Mouse (Mus musculus): ENCODE results near the gene Trip4. TPM values are rescaled to one million over a fixed set of nuclear protein-coding genes. Genes with fewer than 3 reads are reported as not detected.
"Not testable (repeated sequence)": the region's sequence is repeated elsewhere in the genome, so short reads cannot be mapped to it uniquely, and the experiment has no call there.

Trip4 gene
- polyA plus RNA-seq, 1 experiment from 2014 or later, result 41.6 TPM

DNA sequence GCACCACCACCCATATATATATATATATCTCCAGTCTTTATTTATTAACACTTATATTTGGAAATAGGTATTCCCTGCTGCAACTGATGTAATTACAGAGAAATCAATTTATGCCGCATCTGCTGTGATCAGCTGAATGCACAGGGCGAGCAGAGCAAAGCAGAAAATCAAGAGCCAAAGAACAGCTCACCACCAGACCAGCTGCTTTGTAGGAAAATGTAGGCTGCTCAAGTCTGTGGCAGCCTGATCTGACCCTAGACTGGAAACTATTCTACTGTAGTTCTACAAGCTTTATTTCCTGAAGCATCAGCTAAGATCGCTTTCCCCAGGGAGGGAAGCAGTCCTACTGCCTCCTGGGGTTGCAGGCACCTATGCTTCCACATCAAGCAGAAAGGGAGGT lies 115.1 kb downstream of the Trip4 start:
- Histone ChIP-seq H3K27ac (no peak overlapping the region), H3K27me3 (no peaks in the 10 kb centered on the region), H3K4me3 (replicated peaks) (no peak overlapping the region), H3K4me1 (replicated peaks) (peaks cover 36% of the 10 kb centered on the region), H3K36me3 (peaks cover 17% of the 10 kb centered on the region; the same call in 1 of the 2 replicates), H3K9ac (replicated peaks) (no peak overlapping the region), H3K9me3 (no peaks in the 10 kb centered on the region), H3K4me2 (no peak overlapping the region)
- 82% methylated on average over 3 of the region's 3 CpGs for WGBS
- ATAC-seq (ENCODE audit: insufficient number of reproducible peaks, insufficient read depth, low FRiP score, low TSS enrichment, low read depth), result no peak

DNA sequence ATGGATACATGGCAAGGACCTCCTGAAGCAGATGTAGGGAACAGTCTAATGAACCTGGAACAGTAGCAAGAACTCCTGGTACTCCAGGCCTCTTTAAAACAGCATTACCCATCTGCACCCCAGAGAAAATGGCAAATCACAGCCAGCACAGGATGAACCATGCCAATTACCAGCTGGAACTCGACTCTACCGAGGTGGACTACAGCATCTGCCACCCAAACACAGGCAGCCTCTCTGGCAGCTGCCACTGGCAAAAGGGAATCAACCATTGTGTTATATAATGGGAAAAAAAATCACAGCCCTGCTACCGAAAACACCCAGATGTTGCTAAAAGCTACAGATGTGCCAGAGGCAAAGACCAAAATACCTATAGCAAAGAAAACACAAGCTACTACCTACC lies 115.5 kb downstream of the Trip4 start:
- H3K4me1 ChIP-seq (replicated peaks), result peaks cover 36% of the 10 kb centered on the region

DNA sequence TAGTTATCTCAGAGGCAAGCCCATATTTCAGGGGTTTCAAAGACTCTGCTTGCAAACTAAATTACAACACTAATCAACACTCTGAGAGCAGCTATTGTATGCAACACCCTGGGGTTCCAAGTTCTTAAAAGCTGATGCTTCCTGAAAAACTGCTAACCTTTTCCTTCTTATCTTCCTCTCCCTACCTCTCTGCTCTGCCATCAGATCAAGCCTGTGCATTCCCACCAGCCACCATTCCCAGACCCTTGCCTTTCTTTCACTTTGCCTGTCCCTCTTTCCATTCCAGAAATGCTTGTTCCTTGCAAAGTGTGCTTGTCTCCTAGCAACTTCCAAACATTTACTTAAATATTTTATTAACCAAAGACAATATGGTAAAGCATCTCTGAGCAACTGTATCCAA lies 116.7 kb downstream of the Trip4 start:
- no peak overlapping the region for H3K9ac ChIP-seq (replicated peaks)
- peaks cover 45% of the 10 kb centered on the region for H3K4me1 ChIP-seq (replicated peaks)
- no peak for ATAC-seq (ENCODE audit: insufficient number of reproducible peaks, insufficient read depth, low FRiP score, low TSS enrichment, low read depth)
- H3K4me3 ChIP-seq (replicated peaks), result no peak overlapping the region
- no peak overlapping the region for H3K4me2 ChIP-seq
- H3K9me3 ChIP-seq, result no peaks in the 10 kb centered on the region
- H3K36me3 ChIP-seq, result peaks cover 17% of the 10 kb centered on the region; the same call in 1 of the 2 replicates
- no peak overlapping the region for H3K27ac ChIP-seq
- no peaks in the 10 kb centered on the region for H3K27me3 ChIP-seq

More for the DNA sequence above, 115.5 kb downstream of the Trip4 start:
- no peak overlapping the region for H3K9ac ChIP-seq (replicated peaks)
- H3K9me3 ChIP-seq, result no peaks in the 10 kb centered on the region
- H3K27me3 ChIP-seq, result no peaks in the 10 kb centered on the region
- peaks cover 17% of the 10 kb centered on the region; the same call in 1 of the 2 replicates for H3K36me3 ChIP-seq
- H3K27ac ChIP-seq, result no peak overlapping the region
- no peak overlapping the region for H3K4me3 ChIP-seq (replicated peaks)
- no peak overlapping the region for H3K4me2 ChIP-seq
- 65% methylated on average over 3 of the region's 3 CpGs for WGBS
- no peak for ATAC-seq (ENCODE audit: insufficient number of reproducible peaks, insufficient read depth, low FRiP score, low TSS enrichment, low read depth)

DNA sequence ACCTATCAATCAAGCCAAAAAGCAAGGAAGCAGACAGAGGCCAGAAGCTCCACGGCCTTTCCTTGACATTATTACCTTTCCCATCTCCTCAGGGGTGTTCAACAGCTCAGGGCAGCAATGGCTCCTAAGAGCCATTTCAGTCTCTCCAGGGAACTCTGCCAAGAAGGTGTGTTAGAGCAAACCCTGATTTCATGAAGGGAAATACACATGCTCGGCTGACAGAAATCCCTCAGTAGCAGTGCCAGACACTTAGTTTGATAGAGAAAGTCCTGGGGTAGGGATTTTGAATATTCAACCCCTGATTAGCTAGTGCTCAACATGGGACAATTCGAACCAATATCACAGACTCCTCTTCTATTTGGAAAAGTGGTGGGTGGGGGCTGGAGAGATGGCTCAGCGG lies 117.5 kb downstream of the Trip4 start:
- no peaks in the 10 kb centered on the region for H3K27me3 ChIP-seq
- H3K9me3 ChIP-seq, result no peaks in the 10 kb centered on the region
- H3K9ac ChIP-seq (replicated peaks), result no peak overlapping the region
- no peak overlapping the region for H3K4me2 ChIP-seq
- H3K36me3 ChIP-seq, result peaks cover 17% of the 10 kb centered on the region; the same call in 1 of the 2 replicates
- WGBS, result 74% methylated on average over 4 of the region's 4 CpGs
- no peak overlapping the region for H3K27ac ChIP-seq
- no peak overlapping the region for H3K4me3 ChIP-seq (replicated peaks)
- H3K4me1 ChIP-seq (replicated peaks), result peaks cover 45% of the 10 kb centered on the region
- no peak for ATAC-seq (ENCODE audit: insufficient number of reproducible peaks, insufficient read depth, low FRiP score, low TSS enrichment, low read depth)

DNA sequence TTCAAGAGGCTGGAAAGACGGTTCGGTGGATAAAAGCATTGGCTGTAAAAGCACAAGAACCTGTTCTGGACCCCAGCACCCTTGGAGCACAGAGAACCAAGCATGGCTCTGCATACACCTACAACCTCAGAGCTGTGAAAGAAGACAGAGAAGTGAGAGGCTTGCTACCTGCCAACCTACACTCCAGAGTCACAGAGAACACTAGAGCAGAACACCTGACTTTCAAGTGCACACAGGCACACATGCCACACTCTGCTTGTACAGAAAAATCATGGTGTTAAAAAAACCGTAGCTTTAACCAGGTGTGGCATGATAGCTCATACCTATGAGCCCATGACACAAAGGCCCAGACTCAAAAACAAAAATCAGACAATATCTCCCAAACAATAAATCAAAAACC lies 118.8 kb downstream of the Trip4 start:
- 91% methylated on average over 3 of the region's 3 CpGs for WGBS
- no peak overlapping the region for H3K4me2 ChIP-seq
- no peaks in the 10 kb centered on the region for H3K27me3 ChIP-seq
- H3K4me3 ChIP-seq (replicated peaks), result no peak overlapping the region
- H3K36me3 ChIP-seq, result peaks cover 12% of the 10 kb centered on the region; the same call in 1 of the 2 replicates
- no peak for ATAC-seq (ENCODE audit: insufficient number of reproducible peaks, insufficient read depth, low FRiP score, low TSS enrichment, low read depth)
- no peak overlapping the region for H3K27ac ChIP-seq
- H3K9me3 ChIP-seq, result no peaks in the 10 kb centered on the region
- H3K4me1 ChIP-seq (replicated peaks), result peaks cover 36% of the 10 kb centered on the region
- H3K9ac ChIP-seq (replicated peaks), result no peak overlapping the region

DNA sequence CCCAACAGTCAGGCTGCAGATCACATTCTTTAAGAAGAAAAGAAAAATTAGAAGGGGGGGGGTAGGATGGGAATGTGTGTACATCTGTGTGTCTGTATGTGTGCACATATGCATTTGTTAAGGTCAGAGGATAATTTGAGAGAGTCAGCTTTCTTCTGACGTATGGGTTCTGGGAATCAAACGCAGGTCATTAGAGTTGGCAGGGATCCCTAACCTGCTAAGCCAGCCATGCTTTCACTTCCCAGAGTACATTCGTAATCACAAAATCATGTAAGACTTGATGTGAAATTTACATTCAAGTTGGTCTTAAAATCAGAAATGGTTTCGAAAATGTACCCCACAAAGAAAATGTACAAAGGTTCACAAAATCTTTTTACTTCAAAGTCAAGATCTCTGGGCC lies 120.0 kb downstream of the Trip4 start:
- H3K27me3 ChIP-seq, result no peaks in the 10 kb centered on the region
- no peak overlapping the region for H3K4me2 ChIP-seq
- WGBS, result 85% methylated on average over 4 of the region's 4 CpGs
- no peak for ATAC-seq (ENCODE audit: insufficient number of reproducible peaks, insufficient read depth, low FRiP score, low TSS enrichment, low read depth)
- no peak overlapping the region for H3K9ac ChIP-seq (replicated peaks)
- H3K36me3 ChIP-seq, result peaks cover 2% of the 10 kb centered on the region; the same call in 1 of the 2 replicates
- H3K27ac ChIP-seq, result no peak overlapping the region
- no peak overlapping the region for H3K4me3 ChIP-seq (replicated peaks)
- peaks cover 24% of the 10 kb centered on the region for H3K4me1 ChIP-seq (replicated peaks)
- H3K9me3 ChIP-seq, result no peaks in the 10 kb centered on the region

DNA sequence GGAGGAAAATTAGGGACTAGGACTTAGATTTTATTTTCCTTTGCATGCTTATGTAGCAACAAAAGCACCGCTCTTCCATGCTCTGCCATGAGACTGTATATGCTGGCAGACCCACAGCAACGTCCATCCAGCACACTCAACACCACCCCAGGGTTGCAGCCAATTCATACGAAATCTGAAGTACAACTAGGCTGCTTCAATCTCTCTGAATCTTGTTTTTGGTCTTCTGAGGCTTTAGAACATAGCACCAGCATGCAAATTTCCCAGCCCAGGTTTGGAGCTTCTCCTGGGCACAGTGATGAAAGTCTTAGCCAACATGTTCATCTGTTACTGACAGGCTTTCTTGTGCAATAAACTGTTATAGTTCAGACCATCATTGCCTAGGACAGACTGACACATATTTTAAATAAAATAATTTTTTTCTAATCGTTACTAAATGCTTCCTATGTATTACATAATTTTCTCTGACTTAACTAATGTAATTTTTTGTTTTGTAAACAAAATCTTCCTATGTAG lies 120.7 kb downstream of the Trip4 start:
- Histone ChIP-seq H3K4me3 (replicated peaks) (no peak overlapping the region), H3K27ac (no peak overlapping the region), H3K9ac (replicated peaks) (no peak overlapping the region), H3K9me3 (no peaks in the 10 kb centered on the region), H3K36me3 (no peaks in the 10 kb centered on the region), H3K4me1 (replicated peaks) (peaks cover 19% of the 10 kb centered on the region; the same call in 1 of the 2 replicates), H3K27me3 (no peaks in the 10 kb centered on the region), H3K4me2 (no peak overlapping the region)
- no peak for ATAC-seq (ENCODE audit: insufficient number of reproducible peaks, insufficient read depth, low FRiP score, low TSS enrichment, low read depth)
- WGBS, result 84% methylated on average over 4 of the region's 4 CpGs

DNA sequence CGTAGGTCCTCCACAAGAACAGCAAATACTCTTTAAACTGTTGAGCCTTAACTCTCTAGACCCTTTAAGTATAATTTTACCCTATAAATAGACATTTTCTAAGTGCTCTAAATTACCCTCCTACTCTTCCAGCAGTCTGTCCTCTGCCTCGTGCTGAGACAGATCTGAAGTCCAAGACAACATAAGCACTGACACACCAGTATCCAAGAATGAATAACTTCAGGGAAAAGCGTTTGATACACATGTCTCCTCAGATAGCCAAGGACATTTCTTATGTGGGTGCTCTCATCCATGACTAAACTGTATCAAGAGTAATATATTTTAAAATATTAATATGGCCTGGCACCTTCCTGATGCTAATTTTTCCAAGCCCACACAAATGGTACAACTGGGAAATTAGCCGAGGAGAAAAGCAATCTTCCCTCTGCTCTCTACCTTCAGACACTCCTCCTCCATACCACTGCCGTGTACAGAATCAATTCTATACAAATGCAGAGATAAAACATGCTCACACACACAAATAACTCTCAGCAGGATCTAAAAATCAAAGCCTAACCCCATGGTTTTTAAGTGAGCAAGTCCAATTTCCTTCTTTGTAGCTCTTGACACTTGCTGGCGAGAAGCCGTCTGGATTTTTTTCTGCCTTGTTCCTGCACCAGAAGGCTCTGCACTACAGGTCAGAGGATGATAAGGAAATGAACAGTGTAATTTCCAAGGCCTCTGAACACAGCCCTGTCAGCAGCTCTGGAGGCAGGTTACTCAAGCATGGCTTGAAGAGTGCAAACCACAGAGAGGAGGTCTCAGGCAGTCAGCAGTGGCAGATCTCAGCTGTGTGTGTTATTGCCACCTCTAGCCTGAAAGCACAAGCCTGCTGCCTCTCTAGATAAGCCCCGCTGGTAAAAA lies 121.5 kb downstream of the Trip4 start:
- Histone ChIP-seq H3K4me3 (replicated peaks) (no peak overlapping the region), H3K9me3 (no peaks in the 10 kb centered on the region), H3K27ac (no peak overlapping the region), H3K4me2 (no peak overlapping the region), H3K4me1 (replicated peaks) (peaks cover 19% of the 10 kb centered on the region; the same call in 1 of the 2 replicates), H3K36me3 (no peaks in the 10 kb centered on the region), H3K9ac (replicated peaks) (no peak overlapping the region), H3K27me3 (no peaks in the 10 kb centered on the region)
- WGBS, result 64% methylated on average over 8 of the region's 8 CpGs
- ATAC-seq (ENCODE audit: insufficient number of reproducible peaks, insufficient read depth, low FRiP score, low TSS enrichment, low read depth), result no peak

DNA sequence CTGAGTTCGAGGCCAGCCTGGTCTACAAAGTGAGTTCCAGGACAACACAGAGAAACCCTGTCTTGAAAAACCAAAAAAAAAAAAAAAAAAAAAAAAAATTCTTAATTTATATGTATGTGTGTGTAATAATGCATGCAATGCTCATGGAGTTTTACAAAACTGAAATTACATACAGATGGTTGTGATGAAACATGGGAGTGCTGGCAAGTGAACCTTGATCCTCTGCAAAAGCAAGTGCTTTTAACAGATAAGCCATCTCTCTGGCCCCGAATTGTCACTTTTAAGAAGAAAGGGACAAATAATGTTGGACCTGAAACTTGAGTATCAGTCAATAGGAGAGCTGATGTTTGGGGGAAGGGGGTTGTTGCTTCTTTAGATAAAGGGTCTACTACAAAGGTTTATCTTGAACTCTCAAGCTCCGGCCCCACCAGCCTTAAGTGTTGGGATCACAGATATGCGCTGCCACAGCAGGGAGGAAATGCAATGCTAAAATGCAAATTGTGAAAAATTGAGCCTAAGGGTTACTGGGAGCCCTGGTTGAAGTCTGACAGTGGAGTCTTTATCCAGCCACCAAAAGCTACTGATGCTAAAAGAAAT lies 122.7 kb downstream of the Trip4 start:
- H3K36me3 ChIP-seq, result no peaks in the 10 kb centered on the region
- H3K9ac ChIP-seq (replicated peaks), result no peak overlapping the region
- WGBS, result 82% methylated on average over 4 of the region's 4 CpGs
- H3K4me3 ChIP-seq (replicated peaks), result no peak overlapping the region
- H3K27ac ChIP-seq, result no peak overlapping the region
- no peak overlapping the region for H3K4me2 ChIP-seq
- no peak for ATAC-seq (ENCODE audit: insufficient number of reproducible peaks, insufficient read depth, low FRiP score, low TSS enrichment, low read depth)
- H3K9me3 ChIP-seq, result no peaks in the 10 kb centered on the region
- H3K4me1 ChIP-seq (replicated peaks), result peaks cover 14% of the 10 kb centered on the region; the same call in 1 of the 2 replicates
- H3K27me3 ChIP-seq, result no peaks in the 10 kb centered on the region

DNA sequence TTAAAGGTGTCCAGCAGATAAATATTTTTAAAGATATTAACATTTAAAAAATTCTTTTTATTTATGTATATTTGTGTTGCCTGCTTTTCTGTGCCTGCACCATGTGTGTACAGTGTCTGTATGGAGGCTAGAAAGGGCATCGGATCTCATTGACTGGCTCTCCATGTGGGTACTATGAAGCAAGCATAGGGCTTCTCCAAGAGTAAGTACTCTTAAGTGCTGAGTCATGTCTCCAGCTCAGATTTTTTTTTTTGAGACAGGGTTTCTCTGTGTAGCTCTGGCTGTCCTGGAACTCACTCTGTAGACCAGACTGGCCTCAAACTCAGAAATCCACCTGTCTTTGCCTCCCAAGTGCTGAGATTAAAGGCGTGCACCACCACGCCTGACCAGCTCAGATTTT lies 129.0 kb downstream of the Trip4 start:
- not testable (repeated sequence) for H3K27ac ChIP-seq; H3K4me3 ChIP-seq (replicated peaks); H3K4me2 ChIP-seq; H3K27me3 ChIP-seq; H3K9me3 ChIP-seq; H3K9ac ChIP-seq (replicated peaks); H3K36me3 ChIP-seq; ATAC-seq (ENCODE audit: insufficient number of reproducible peaks, insufficient read depth, low FRiP score, low TSS enrichment, low read depth)
- peaks cover 18% of the 10 kb centered on the region for H3K4me1 ChIP-seq (replicated peaks)
- WGBS, result 94% methylated on average over 3 of the region's 3 CpGs

Data from limb, embryonic 12.5 days (tissue).